Mouse (Mus musculus) macrophage (primary cell): ENCODE results near the gene Drd1. TPM values are rescaled to one million over a fixed set of nuclear protein-coding genes. Genes with fewer than 3 reads are reported as not detected.

Source experiments
- H3K27ac ChIP-seq: fragments of 350-480 bp; formaldehyde crosslinking; 2 replicates; pipeline ENCODE4 v1.9.0; 2021
- H3K36me3 ChIP-seq: fragments of 350-480 bp; formaldehyde crosslinking; 2 replicates; pipeline ENCODE4 v1.9.0; 2021; ENCODE audit errors: inconsistent target
- H3K4me3 ChIP-seq: fragments of 350-480 bp; formaldehyde crosslinking; 2 replicates; pipeline ENCODE4 v1.9.0; 2021; ENCODE audit errors: inconsistent target
- H3K79me2 ChIP-seq: fragments of 350-480 bp; formaldehyde crosslinking; 2 replicates; pipeline ENCODE4 v1.9.0; 2021; ENCODE audit errors: inconsistent target
- WGBS: methylation state at CpG from one replicate; pipeline ENCODE4 v1.1.7; 2026; ENCODE audit warnings: inconsistent platforms; ENCODE audit not compliant: missing documents; 5-methylcytosine and 5-hydroxymethylcytosine counted together
- polyA plus RNA-seq: library from polyadenylated mRNA; stranded (reverse); fragments of 250-400 nt; gene quantifications from 3 replicates; pipeline ENCODE4 v1.2.4, GENCODE M21; 2018; ENCODE audit warnings: inconsistent platforms
- total RNA-seq, 78 experiments: library from RNA; depleted of rRNA; stranded (reverse); fragments of 250-400 nt; gene quantifications; 1 replicate in 9 of 78; 2 replicates in 24 of 78; 3 replicates in 43 of 78; 4 replicates in 2 of 78; pipeline ENCODE4 v1.2.4; 2018; ENCODE audit warnings: inconsistent platforms in 56 of 78

Gene Drd1
- total RNA-seq (2018; cell fraction: chromatin; rRNA removed), result 1 to 10 TPM in 2 of 26 experiments, under 1 TPM in 14, not detected in 10; 0.18 to 1.2 (median 0.31) TPM
- total RNA-seq (2018; cell fraction: cytosol; rRNA removed), result under 1 TPM in 24 of 26 experiments, not detected in 2; 0.04 to 0.90 (median 0.37) TPM
- total RNA-seq (2018; cell fraction: nucleus; rRNA removed), result 1 to 10 TPM in 11 of 26 experiments, under 1 TPM in 13, not detected in 2; 0.12 to 4.9 (median 0.91) TPM
- 0.44 to 0.94 TPM in 2 of 3 replicates, not detected in the other for polyA plus RNA-seq

GRCm38 (mm10) chr13:54055448-54055861 lies at the start of gene Drd1:
TSS of gene Drd1 (minus strand) at chr13:54055705.
- WGBS, result under 1% methylated on average over 30 of the region's 31 CpGs
- no peak within 1 kb of the TSS for H3K4me3 ChIP-seq
- no peak within 1 kb of the TSS for H3K27ac ChIP-seq
- no peaks in the 10 kb centered on the region for H3K36me3 ChIP-seq
- no peaks in the 10 kb centered on the region for H3K79me2 ChIP-seq

- Histone ChIP-seq H3K4me3 (no peak overlapping the region), H3K27ac (no peak overlapping the region), H3K79me2 (no peaks in the 10 kb centered on the region), H3K36me3 (peaks cover 20% of the 10 kb centered on the region; the same call in 1 of the 2 replicates)
- 85% methylated on average over 10 of the region's 10 CpGs for WGBS
Measured at GRCm38 (mm10) chr13:54103866-54104265, 48.4 kb upstream of the Drd1 start.

- Histone ChIP-seq H3K4me3 (no peak overlapping the region), H3K79me2 (no peaks in the 10 kb centered on the region), H3K27ac (no peak overlapping the region), H3K36me3 (peaks cover 20% of the 10 kb centered on the region; the same call in 1 of the 2 replicates)
- 94% methylated on average over 3 of the region's 3 CpGs for WGBS
Measured at GRCm38 (mm10) chr13:54103271-54103670, 47.8 kb upstream of the Drd1 start.

GRCm38 (mm10) chr13:54102061-54102460 lies 46.6 kb upstream of the Drd1 start:
- H3K36me3 ChIP-seq, result peaks cover 12% of the 10 kb centered on the region; the same call in 1 of the 2 replicates
- 97% methylated on average over 3 of the region's 3 CpGs for WGBS

GRCm38 (mm10) chr13:54101031-54101820 lies 45.7 kb upstream of the Drd1 start:
- peaks cover 13% of the 10 kb centered on the region; the same call in 1 of the 2 replicates for H3K36me3 ChIP-seq
- WGBS, result 92% methylated on average over 15 of the region's 15 CpGs

More at GRCm38 (mm10) chr13:54102061-54102460, 46.6 kb upstream of the Drd1 start:
- H3K79me2 ChIP-seq, result no peaks in the 10 kb centered on the region
- no peak overlapping the region for H3K4me3 ChIP-seq
- H3K27ac ChIP-seq, result no peak overlapping the region

GRCm38 (mm10) chr13:54097797-54098196 lies 42.3 kb upstream of the Drd1 start:
- WGBS, result 93% methylated on average over 6 of the region's 6 CpGs
- peaks cover 22% of the 10 kb centered on the region; the same call in 1 of the 2 replicates for H3K36me3 ChIP-seq
- H3K4me3 ChIP-seq, result no peak overlapping the region
- no peak overlapping the region for H3K27ac ChIP-seq
- H3K79me2 ChIP-seq, result no peaks in the 10 kb centered on the region

More at GRCm38 (mm10) chr13:54101031-54101820, 45.7 kb upstream of the Drd1 start:
- Histone ChIP-seq H3K4me3 (no peak overlapping the region), H3K79me2 (no peaks in the 10 kb centered on the region), H3K27ac (no peak overlapping the region)

GRCm38 (mm10) chr13:54097227-54097626 lies 41.7 kb upstream of the Drd1 start:
- 94% methylated on average over 4 of the region's 4 CpGs for WGBS
- no peaks in the 10 kb centered on the region for H3K79me2 ChIP-seq
- H3K4me3 ChIP-seq, result no peak overlapping the region
- peaks cover 27% of the 10 kb centered on the region; the same call in 1 of the 2 replicates for H3K36me3 ChIP-seq
- H3K27ac ChIP-seq, result no peak overlapping the region

GRCm38 (mm10) chr13:54095721-54096120 lies 40.2 kb upstream of the Drd1 start:
- 94% methylated on average over 8 of the region's 8 CpGs for WGBS
- Histone ChIP-seq H3K36me3 (peaks cover 42% of the 10 kb centered on the region), H3K4me3 (no peak overlapping the region), H3K79me2 (no peaks in the 10 kb centered on the region), H3K27ac (no peak overlapping the region)

GRCm38 (mm10) chr13:54094963-54095362 lies 39.5 kb upstream of the Drd1 start:
- H3K27ac ChIP-seq, result no peak overlapping the region
- H3K79me2 ChIP-seq, result no peaks in the 10 kb centered on the region
- H3K4me3 ChIP-seq, result no peak overlapping the region
- WGBS, result 96% methylated on average over 6 of the region's 6 CpGs
- H3K36me3 ChIP-seq, result peaks cover 44% of the 10 kb centered on the region

GRCm38 (mm10) chr13:54094349-54094748 lies 38.8 kb upstream of the Drd1 start:
- peaks cover 50% of the 10 kb centered on the region for H3K36me3 ChIP-seq
- H3K27ac ChIP-seq, result no peak overlapping the region
- WGBS, result 83% methylated on average over 4 of the region's 4 CpGs
- no peak overlapping the region for H3K4me3 ChIP-seq
- no peaks in the 10 kb centered on the region for H3K79me2 ChIP-seq

- Histone ChIP-seq H3K79me2 (no peaks in the 10 kb centered on the region), H3K27ac (no peak overlapping the region), H3K4me3 (no peak overlapping the region), H3K36me3 (peaks cover 74% of the 10 kb centered on the region)
- WGBS, result 97% methylated on average over 6 of the region's 6 CpGs
Measured at GRCm38 (mm10) chr13:54091719-54092118, 36.2 kb upstream of the Drd1 start.

- peaks cover 24% of the 10 kb centered on the region; the same call in 1 of the 2 replicates for H3K79me2 ChIP-seq
- H3K4me3 ChIP-seq, result no peak overlapping the region
- WGBS, result 97% methylated on average over 18 of the region's 18 CpGs
- H3K27ac ChIP-seq, result no peak overlapping the region
- peaks cover 29% of the 10 kb centered on the region; the same call in 1 of the 2 replicates for H3K36me3 ChIP-seq
Measured at GRCm38 (mm10) chr13:54085266-54085665, 29.8 kb upstream of the Drd1 start.

- Histone ChIP-seq H3K4me3 (no peak overlapping the region), H3K79me2 (peaks cover 24% of the 10 kb centered on the region; the same call in 1 of the 2 replicates), H3K36me3 (peaks cover 29% of the 10 kb centered on the region; the same call in 1 of the 2 replicates), H3K27ac (no peak overlapping the region)
- WGBS, result 64% methylated on average over 5 of the region's 5 CpGs
Measured at GRCm38 (mm10) chr13:54084826-54085225, 29.3 kb upstream of the Drd1 start.

- peaks cover 28% of the 10 kb centered on the region; the same call in 1 of the 2 replicates for H3K79me2 ChIP-seq
- H3K27ac ChIP-seq, result no peak overlapping the region
- H3K4me3 ChIP-seq, result no peak overlapping the region
- peaks cover 22% of the 10 kb centered on the region; the same call in 1 of the 2 replicates for H3K36me3 ChIP-seq
- WGBS, result 88% methylated on average over 4 of the region's 4 CpGs
Measured at GRCm38 (mm10) chr13:54084178-54084577, 28.7 kb upstream of the Drd1 start.

GRCm38 (mm10) chr13:54082946-54083345 lies 27.4 kb upstream of the Drd1 start:
- Histone ChIP-seq H3K36me3 (peaks cover 11% of the 10 kb centered on the region; the same call in 1 of the 2 replicates), H3K27ac (no peak overlapping the region), H3K4me3 (no peak overlapping the region), H3K79me2 (peaks cover 41% of the 10 kb centered on the region; the same call in 1 of the 2 replicates)
- WGBS, result 83% methylated on average over 5 of the region's 5 CpGs
